Mouse (Mus musculus) thymus, adult 2 months (tissue): ENCODE data around the gene Ccna1. TPM values are rescaled to one million over a fixed set of nuclear protein-coding genes. Genes with fewer than 3 reads are reported as not detected.

ENCODE experiments used
- DNase-seq: peaks from one replicate; pipeline ENCODE4 v3.0.0; 2021
- H3K27ac ChIP-seq: fragments of 200-500 bp; 2 replicates; pipeline ENCODE4 v1.5.1; 2012; ENCODE audit warnings: low read length, control low read depth; ENCODE audit not compliant: control insufficient read depth, insufficient read depth
- H3K27me3 ChIP-seq: fragments of 200-500 bp; 2 replicates; pipeline ENCODE4 v1.6.1; 2012; ENCODE audit warnings: mild to moderate bottlenecking, low read length, moderate library complexity, mixed read lengths; ENCODE audit not compliant: control insufficient read depth, insufficient read depth
- H3K36me3 ChIP-seq: fragments of 200-500 bp; 2 replicates; pipeline ENCODE4 v1.6.1; 2012; ENCODE audit warnings: mild to moderate bottlenecking, low read length, moderate library complexity; ENCODE audit not compliant: control insufficient read depth, insufficient read depth
- H3K4me1 ChIP-seq: fragments of 200-500 bp; replicated peaks from 2 replicates; pipeline ENCODE4 v1.6.1; 2012; ENCODE audit warnings: low read length; ENCODE audit not compliant: control insufficient read depth, insufficient read depth
- H3K4me3 ChIP-seq: fragments of 200-500 bp; 2 replicates; pipeline ENCODE4 v1.5.1; 2012; ENCODE audit warnings: mild to moderate bottlenecking, low read length, control low read depth, moderate library complexity; ENCODE audit not compliant: control insufficient read depth, insufficient read depth
- CTCF ChIP-seq: fragments of 200-500 bp; IDR thresholded peaks from 2 replicates; pipeline ENCODE4 v1.5.1; 2012; ENCODE audit warnings: mild to moderate bottlenecking, control low read depth, low read length, moderate library complexity, borderline replicate concordance; ENCODE audit not compliant: control insufficient read depth, poor library complexity, insufficient read depth; ENCODE audit errors: extremely low read depth
- POLR2A ChIP-seq: fragments of 200-500 bp; IDR thresholded peaks from 2 replicates; pipeline ENCODE4 v1.6.1; 2012; ENCODE audit warnings: mild to moderate bottlenecking, low read length, control low read depth, moderate library complexity; ENCODE audit not compliant: control insufficient read depth, poor library complexity, insufficient read depth; ENCODE audit errors: extremely low read depth
- WGBS: fragments of 180-500 bp; shearing (Covaris S2); methylation state at CpG from one replicate; pipeline ENCODE4 v1.1.7; 2018; 5-methylcytosine and 5-hydroxymethylcytosine counted together
- polyA plus RNA-seq: library from polyadenylated mRNA; depleted of rRNA; stranded (reverse); fragments of >200 nt; gene quantifications from 2 replicates; pipeline ENCODE4 v1.2.3, GENCODE M21; 2012

Gene Ccna1
- polyA plus RNA-seq, 1 experiment = 0.94 TPM

- Histone ChIP-seq H3K27me3 (no peaks in the 10 kb centered on the region), H3K27ac (no peak overlapping the region), H3K4me1 (no peaks in the 10 kb centered on the region), H3K36me3 (no peaks in the 10 kb centered on the region), H3K4me3 (no peak overlapping the region)
- WGBS = 75% methylated on average over 8 of the region's 8 CpGs
- DNase-seq = no peak
- TF ChIP-seq CTCF = no peak
- no peak for TF ChIP-seq POLR2A
These were observed 40.8 kb upstream of the Ccna1 start for GRCm38 (mm10) chr3:55095968-55096654.

GRCm38 (mm10) chr3:55093161-55093560, 37.9 kb upstream of the Ccna1 start:
- DNase-seq = no peak
- Histone ChIP-seq H3K36me3 (no peaks in the 10 kb centered on the region), H3K27ac (no peak overlapping the region), H3K4me3 (no peak overlapping the region), H3K27me3 (no peaks in the 10 kb centered on the region), H3K4me1 (no peaks in the 10 kb centered on the region)
- WGBS = 92% methylated on average over 1 of the region's 1 CpGs
- TF ChIP-seq POLR2A (no peak), CTCF (no peak)

GRCm38 (mm10) chr3:55089291-55089690, 34.0 kb upstream of the Ccna1 start:
- H3K4me3 ChIP-seq = no peak overlapping the region
- 95% methylated on average over 4 of the region's 4 CpGs for WGBS
- DNase-seq = no peak
- H3K27ac ChIP-seq = no peak overlapping the region
- TF ChIP-seq CTCF = no peak
- no peak for TF ChIP-seq POLR2A
- no peaks in the 10 kb centered on the region for H3K27me3 ChIP-seq
- no peaks in the 10 kb centered on the region for H3K36me3 ChIP-seq
- no peaks in the 10 kb centered on the region for H3K4me1 ChIP-seq

- H3K27me3 ChIP-seq = no peaks in the 10 kb centered on the region
- TF ChIP-seq CTCF = no peak
- TF ChIP-seq POLR2A = no peak
- no peak overlapping the region for H3K27ac ChIP-seq
- H3K36me3 ChIP-seq = no peaks in the 10 kb centered on the region
- H3K4me1 ChIP-seq = no peaks in the 10 kb centered on the region
- H3K4me3 ChIP-seq = no peak overlapping the region
- WGBS = 74% methylated on average over 3 of the region's 3 CpGs
- DNase-seq = no peak
These were observed 33.5 kb upstream of the Ccna1 start for GRCm38 (mm10) chr3:55088843-55089242.

- H3K4me3 ChIP-seq = no peak overlapping the region
- H3K4me1 ChIP-seq = no peaks in the 10 kb centered on the region
- WGBS = 43% methylated on average over 4 of the region's 4 CpGs
- TF ChIP-seq POLR2A = no peak
- no peak for DNase-seq
- no peak overlapping the region for H3K27ac ChIP-seq
- H3K27me3 ChIP-seq = no peaks in the 10 kb centered on the region
- no peaks in the 10 kb centered on the region for H3K36me3 ChIP-seq
These were observed 33.1 kb upstream of the Ccna1 start for GRCm38 (mm10) chr3:55088359-55088758.

GRCm38 (mm10) chr3:55087360-55087759, 32.1 kb upstream of the Ccna1 start:
- Histone ChIP-seq H3K4me1 (no peaks in the 10 kb centered on the region), H3K4me3 (no peak overlapping the region), H3K27me3 (no peaks in the 10 kb centered on the region), H3K27ac (no peak overlapping the region), H3K36me3 (no peaks in the 10 kb centered on the region)
- TF ChIP-seq POLR2A (no peak), CTCF (no peak)
- WGBS = 75% methylated on average over 4 of the region's 4 CpGs
- DNase-seq = no peak

- Histone ChIP-seq H3K4me3 (no peak overlapping the region), H3K4me1 (no peaks in the 10 kb centered on the region), H3K27ac (no peak overlapping the region), H3K36me3 (no peaks in the 10 kb centered on the region), H3K27me3 (no peaks in the 10 kb centered on the region)
- DNase-seq = no peak
- 89% methylated on average over 5 of the region's 5 CpGs for WGBS
- no peak for TF ChIP-seq POLR2A
- no peak for TF ChIP-seq CTCF
These were observed 31.6 kb upstream of the Ccna1 start for GRCm38 (mm10) chr3:55086948-55087347.
